Mouse (Mus musculus): ENCODE measurements around the gene Ift57. TPM values are rescaled to one million over a fixed set of nuclear protein-coding genes. Genes with fewer than 3 reads are reported as not detected.
A peak's percentile ranks its signal among the peaks of the same experiment; 100 is the strongest.

Ift57 gene
- total RNA-seq, 1 experiment, result 9.0 TPM

GRCm38 (mm10) chr16:49803932-49804461 lies 105.0 kb downstream of the Ift57 start:
- H3K9me3 ChIP-seq (ENCODE audit: control insufficient read depth, insufficient read depth, low read depth, low read length), result no peaks in the 10 kb centered on the region
- in situ Hi-C loops (cut with MboI; ENCODE audit: low sequenced_read_pairs in 2 of 2, unreplicated experiment in 2 of 2), result no loop called here
- H3K4me1 ChIP-seq (ENCODE audit: control insufficient read depth in 2 of 2, insufficient read depth in 2 of 2, low read length in 2 of 2, poor library complexity in 1 of 2), result peaks cover 4 to 9% of the 10 kb centered on the region in 2 experiments; a peak in 2 of 4 replicates
- H3K27ac ChIP-seq (ENCODE audit: insufficient read depth, low read depth, low read length, poor library complexity, severe bottlenecking), result peak overlapping the region; percentile 46
- no peaks in the 10 kb centered on the region for H3K36me3 ChIP-seq (ENCODE audit: control insufficient read depth, insufficient read depth, low read length, poor library complexity, severe bottlenecking)
- H3K4me3 ChIP-seq (ENCODE audit: insufficient read depth in 1 of 2, low read depth in 1 of 2, low read length in 2 of 2, poor library complexity in 1 of 2, severe bottlenecking in 1 of 2), result peak overlapping the region; percentile 20 to 64; a peak in 2 of 4 replicates
- DNase-seq (ENCODE audit: low read depth, low spot score), result peak; percentile 72
- TF ChIP-seq MAFK (IDR thresholded peaks at IDR 0.05; ENCODE audit: insufficient read depth, low read depth, low read length), result no peak
- no peak for TF ChIP-seq ZNF384 (IDR thresholded peaks at IDR 0.05; ENCODE audit: low read depth, low read length)
- TF ChIP-seq CHD2 (IDR thresholded peaks at IDR 0.05; ENCODE audit: low read depth, low read length), result no peak
- TF ChIP-seq ZC3H11A (IDR thresholded peaks at IDR 0.05; ENCODE audit: borderline replicate concordance, low read depth, low read length), result no peak
- no peak for TF ChIP-seq HCFC1 (IDR thresholded peaks at IDR 0.05; ENCODE audit: borderline replicate concordance, insufficient read depth, low read length)
- no peak overlapping the region for H3K9ac ChIP-seq (ENCODE audit: insufficient read depth, low read depth, low read length, poor library complexity, severe bottlenecking)

GRCm38 (mm10) chr16:49806920-49807319 lies 107.9 kb downstream of the Ift57 start:
- peaks cover 4 to 9% of the 10 kb centered on the region in 2 experiments; a peak in 2 of 4 replicates for H3K4me1 ChIP-seq (ENCODE audit: control insufficient read depth in 2 of 2, insufficient read depth in 2 of 2, low read length in 2 of 2, poor library complexity in 1 of 2)
- no peak for DNase-seq (ENCODE audit: low read depth, low spot score)
- H3K27ac ChIP-seq (ENCODE audit: insufficient read depth, low read depth, low read length, poor library complexity, severe bottlenecking), result no peak overlapping the region
- H3K9me3 ChIP-seq (ENCODE audit: control insufficient read depth, insufficient read depth, low read depth, low read length), result no peaks in the 10 kb centered on the region
- no peak overlapping the region for H3K9ac ChIP-seq (ENCODE audit: insufficient read depth, low read depth, low read length, poor library complexity, severe bottlenecking)
- no peak overlapping the region for H3K4me3 ChIP-seq (ENCODE audit: insufficient read depth in 1 of 2, low read depth in 1 of 2, low read length in 2 of 2, poor library complexity in 1 of 2, severe bottlenecking in 1 of 2)
- no peaks in the 10 kb centered on the region for H3K36me3 ChIP-seq (ENCODE audit: control insufficient read depth, insufficient read depth, low read length, poor library complexity, severe bottlenecking)
- TF ChIP-seq CHD2 (IDR thresholded peaks at IDR 0.05; ENCODE audit: low read depth, low read length) (no peak), MAFK (IDR thresholded peaks at IDR 0.05; ENCODE audit: insufficient read depth, low read depth, low read length) (no peak), HCFC1 (IDR thresholded peaks at IDR 0.05; ENCODE audit: borderline replicate concordance, insufficient read depth, low read length) (no peak), ZC3H11A (IDR thresholded peaks at IDR 0.05; ENCODE audit: borderline replicate concordance, low read depth, low read length) (no peak), ZNF384 (IDR thresholded peaks at IDR 0.05; ENCODE audit: low read depth, low read length) (no peak)
- in situ Hi-C loops (cut with MboI; ENCODE audit: low sequenced_read_pairs in 2 of 2, unreplicated experiment in 2 of 2), result no loop called here

DNA sequence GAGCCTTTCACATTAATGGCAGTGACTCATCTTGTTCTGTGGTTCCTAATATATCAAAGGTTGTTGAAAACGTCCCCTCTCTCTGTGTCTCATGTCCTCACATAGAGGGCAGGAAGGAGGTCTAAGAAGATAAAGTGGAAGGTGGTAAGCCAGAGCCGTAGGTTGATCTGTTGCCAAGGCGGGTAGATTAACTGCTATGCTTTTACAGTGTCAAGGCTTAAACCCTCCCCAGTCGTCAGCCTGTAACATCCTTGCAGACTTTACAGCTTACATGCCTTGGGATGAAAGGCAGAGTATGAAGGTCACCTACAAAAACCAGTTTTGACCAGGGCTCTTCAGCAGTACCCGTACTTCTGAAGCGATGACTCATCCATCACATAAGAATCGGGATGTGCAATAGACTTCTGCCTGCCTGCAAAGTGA lies 108.4 kb downstream of the Ift57 start:
- Histone ChIP-seq H3K9me3 (ENCODE audit: control insufficient read depth, insufficient read depth, low read depth, low read length) (no peaks in the 10 kb centered on the region), H3K36me3 (ENCODE audit: control insufficient read depth, insufficient read depth, low read length, poor library complexity, severe bottlenecking) (no peaks in the 10 kb centered on the region), H3K27ac (ENCODE audit: insufficient read depth, low read depth, low read length, poor library complexity, severe bottlenecking) (no peak overlapping the region), H3K4me1 (ENCODE audit: control insufficient read depth in 2 of 2, insufficient read depth in 2 of 2, low read length in 2 of 2, poor library complexity in 1 of 2) (peaks cover 4 to 9% of the 10 kb centered on the region in 2 experiments; a peak in 2 of 4 replicates), H3K4me3 (ENCODE audit: insufficient read depth in 1 of 2, low read depth in 1 of 2, low read length in 2 of 2, poor library complexity in 1 of 2, severe bottlenecking in 1 of 2) (no peak overlapping the region), H3K9ac (ENCODE audit: insufficient read depth, low read depth, low read length, poor library complexity, severe bottlenecking) (no peak overlapping the region)
- TF ChIP-seq ZNF384 (IDR thresholded peaks at IDR 0.05; ENCODE audit: low read depth, low read length) (no peak), ZC3H11A (IDR thresholded peaks at IDR 0.05; ENCODE audit: borderline replicate concordance, low read depth, low read length) (no peak), CHD2 (IDR thresholded peaks at IDR 0.05; ENCODE audit: low read depth, low read length) (no peak), HCFC1 (IDR thresholded peaks at IDR 0.05; ENCODE audit: borderline replicate concordance, insufficient read depth, low read length) (no peak), MAFK (IDR thresholded peaks at IDR 0.05; ENCODE audit: insufficient read depth, low read depth, low read length) (no peak)
- DNase-seq (ENCODE audit: low read depth, low spot score), result no peak
- in situ Hi-C loops (cut with MboI; ENCODE audit: low sequenced_read_pairs in 2 of 2, unreplicated experiment in 2 of 2), result no loop called here

GRCm38 (mm10) chr16:49807862-49808430 lies 108.9 kb downstream of the Ift57 start:
- Histone ChIP-seq H3K9me3 (ENCODE audit: control insufficient read depth, insufficient read depth, low read depth, low read length) (no peaks in the 10 kb centered on the region), H3K4me1 (ENCODE audit: control insufficient read depth in 2 of 2, insufficient read depth in 2 of 2, low read length in 2 of 2, poor library complexity in 1 of 2) (peaks cover 4 to 9% of the 10 kb centered on the region in 2 experiments; a peak in 2 of 4 replicates)
- TF ChIP-seq HCFC1 (IDR thresholded peaks at IDR 0.05; ENCODE audit: borderline replicate concordance, insufficient read depth, low read length), result no peak

More at GRCm38 (mm10) chr16:49807862-49808430, 108.9 kb downstream of the Ift57 start:
- no peak overlapping the region for H3K4me3 ChIP-seq (ENCODE audit: insufficient read depth in 1 of 2, low read depth in 1 of 2, low read length in 2 of 2, poor library complexity in 1 of 2, severe bottlenecking in 1 of 2)
- in situ Hi-C loops (cut with MboI; ENCODE audit: low sequenced_read_pairs in 2 of 2, unreplicated experiment in 2 of 2), result no loop called here
- no peak for DNase-seq (ENCODE audit: low read depth, low spot score)
- no peak overlapping the region; the same call in 1 of the 2 replicates for H3K9ac ChIP-seq (ENCODE audit: insufficient read depth, low read depth, low read length, poor library complexity, severe bottlenecking)
- H3K36me3 ChIP-seq (ENCODE audit: control insufficient read depth, insufficient read depth, low read length, poor library complexity, severe bottlenecking), result no peaks in the 10 kb centered on the region
- no peak overlapping the region for H3K27ac ChIP-seq (ENCODE audit: insufficient read depth, low read depth, low read length, poor library complexity, severe bottlenecking)
